Mouse (Mus musculus): ENCODE measurements around the gene Sptlc2. TPM values are rescaled to one million over a fixed set of nuclear protein-coding genes. Genes with fewer than 3 reads are reported as not detected.

Sptlc2 gene
- polyA plus RNA-seq, 1 experiment from 2014 or later: 164 TPM

GRCm38 (mm10) chr12:87397126-87397525 is 9.0 kb upstream of the Sptlc2 start:
- no peak for TF ChIP-seq CTCF (IDR thresholded peaks at IDR 0.05)

GRCm38 (mm10) chr12:87394316-87394715 is 6.2 kb upstream of the Sptlc2 start:
- POLR2A ChIA-PET: no interaction called here

More at GRCm38 (mm10) chr12:87397126-87397525, 9.0 kb upstream of the Sptlc2 start:
- ChIA-PET POLR2A (no interaction called here), CTCF (no interaction called here)
- DNase-seq (ENCODE audit: low read depth, low spot score): no peak
- in situ Hi-C loops (cut with MboI; ENCODE audit: low pct_unique_long_range_greater_than_20kb): no loop called here
- no peak for ATAC-seq
- H3K27me3 ChIP-seq: no peaks in the 10 kb centered on the region

GRCm38 (mm10) chr12:87393447-87394145 is 5.4 kb upstream of the Sptlc2 start:
- ChIA-PET CTCF (interaction anchor here (1.4 kb wide), 1 partner anchor 12 kb away, joined by 4 read pairs; no protein-coding TSS in a partner anchor), POLR2A (no interaction called here)
- in situ Hi-C loops (cut with MboI; ENCODE audit: low pct_unique_long_range_greater_than_20kb): no loop called here
- H3K27me3 ChIP-seq: no peaks in the 10 kb centered on the region
- no peak for ATAC-seq
- no peak for DNase-seq (ENCODE audit: low read depth, low spot score)
- no peak for TF ChIP-seq CTCF (IDR thresholded peaks at IDR 0.05)

More at GRCm38 (mm10) chr12:87394316-87394715, 6.2 kb upstream of the Sptlc2 start:
- H3K27me3 ChIP-seq: no peaks in the 10 kb centered on the region
- in situ Hi-C loops (cut with MboI; ENCODE audit: low pct_unique_long_range_greater_than_20kb): no loop called here
- no peak for ATAC-seq
- CTCF ChIA-PET: interaction anchor here (1.4 kb wide), 1 partner anchor 11 kb away, joined by 4 read pairs; no protein-coding TSS in a partner anchor
- no peak for DNase-seq (ENCODE audit: low read depth, low spot score)
- no peak for TF ChIP-seq CTCF (IDR thresholded peaks at IDR 0.05)

GRCm38 (mm10) chr12:87391355-87391754 is 3.2 kb upstream of the Sptlc2 start:
- ChIA-PET POLR2A (no interaction called here), CTCF (no interaction called here)
- in situ Hi-C loops (cut with MboI; ENCODE audit: low pct_unique_long_range_greater_than_20kb): no loop called here
- DNase-seq (ENCODE audit: low read depth, low spot score) (no peak), ATAC-seq (no peak)
- TF ChIP-seq CTCF (IDR thresholded peaks at IDR 0.05): no peak
- no peaks in the 10 kb centered on the region for H3K27me3 ChIP-seq

GRCm38 (mm10) chr12:87389231-87389630 is 1.1 kb upstream of the Sptlc2 start:
- no peak for TF ChIP-seq CTCF (IDR thresholded peaks at IDR 0.05)
- DNase-seq (ENCODE audit: low read depth, low spot score): no peak
- CTCF ChIA-PET: no interaction called here
- no peak for ATAC-seq
- no peaks in the 10 kb centered on the region for H3K27me3 ChIP-seq
- in situ Hi-C loops (cut with MboI; ENCODE audit: low pct_unique_long_range_greater_than_20kb): no loop called here
- POLR2A ChIA-PET: interaction anchor here (0.6 kb wide), 1 partner anchor 17 kb away, joined by 5 read pairs; no protein-coding TSS in a partner anchor

- ATAC-seq (no peak), DNase-seq (ENCODE audit: low read depth, low spot score) (no peak)
- no peak for TF ChIP-seq CTCF (IDR thresholded peaks at IDR 0.05)
- no peaks in the 10 kb centered on the region for H3K27me3 ChIP-seq
- in situ Hi-C loops (cut with MboI; ENCODE audit: low pct_unique_long_range_greater_than_20kb): no loop called here
- CTCF ChIA-PET: no interaction called here
- POLR2A ChIA-PET: no interaction called here
These were observed 709 bp downstream of the Sptlc2 start for GRCm38 (mm10) chr12:87387171-87388121.

- ATAC-seq (no peak), DNase-seq (ENCODE audit: low read depth, low spot score) (no peak)
- POLR2A ChIA-PET: no interaction called here
- in situ Hi-C loops (cut with MboI; ENCODE audit: low pct_unique_long_range_greater_than_20kb): no loop called here
- CTCF ChIA-PET: no interaction called here
- TF ChIP-seq CTCF (IDR thresholded peaks at IDR 0.05): no peak
- H3K27me3 ChIP-seq: no peaks in the 10 kb centered on the region
These were observed 3.1 kb downstream of the Sptlc2 start for GRCm38 (mm10) chr12:87385051-87385450.

- ChIA-PET CTCF (interaction anchor here (1.0 to 1.5 kb wide), 2 partner anchors 32 to 34 kb away, joined by 3 to 4 read pairs; no protein-coding TSS in a partner anchor), POLR2A (no interaction called here)
- ATAC-seq: no peak
- in situ Hi-C loops (cut with MboI; ENCODE audit: low pct_unique_long_range_greater_than_20kb): no loop called here
- no peaks in the 10 kb centered on the region for H3K27me3 ChIP-seq
- TF ChIP-seq CTCF (IDR thresholded peaks at IDR 0.05): no peak
- no peak for DNase-seq (ENCODE audit: low read depth, low spot score)
These were observed 6.8 kb downstream of the Sptlc2 start for GRCm38 (mm10) chr12:87381380-87381682.

GRCm38 (mm10) chr12:87380586-87381379 is 7.4 kb downstream of the Sptlc2 start:
- no peaks in the 10 kb centered on the region for H3K27me3 ChIP-seq
- POLR2A ChIA-PET: no interaction called here
- no peak for ATAC-seq
- DNase-seq (ENCODE audit: low read depth, low spot score): no peak
- in situ Hi-C loops (cut with MboI; ENCODE audit: low pct_unique_long_range_greater_than_20kb): no loop called here
- CTCF ChIA-PET: interaction anchor here (1.0 to 1.5 kb wide), 2 partner anchors 33 to 34 kb away, joined by 3 to 4 read pairs; no protein-coding TSS in a partner anchor
- no peak for TF ChIP-seq CTCF (IDR thresholded peaks at IDR 0.05)

- H3K27me3 ChIP-seq: no peaks in the 10 kb centered on the region
- ATAC-seq (no peak), DNase-seq (ENCODE audit: low read depth, low spot score) (no peak)
- in situ Hi-C loops (cut with MboI; ENCODE audit: low pct_unique_long_range_greater_than_20kb): no loop called here
- no peak for TF ChIP-seq CTCF (IDR thresholded peaks at IDR 0.05)
- ChIA-PET CTCF (no interaction called here), POLR2A (no interaction called here)
These were observed 8.7 kb downstream of the Sptlc2 start for GRCm38 (mm10) chr12:87379496-87379895.

All from Patski (cell line).